Mouse (Mus musculus): ENCODE measurements around the gene Gdnf. TPM values are rescaled to one million over a fixed set of nuclear protein-coding genes. Genes with fewer than 3 reads are reported as not detected.

Gene Gdnf
- polyA plus RNA-seq, 1 experiment from 2014 or later, result 0.05 TPM

DNA sequence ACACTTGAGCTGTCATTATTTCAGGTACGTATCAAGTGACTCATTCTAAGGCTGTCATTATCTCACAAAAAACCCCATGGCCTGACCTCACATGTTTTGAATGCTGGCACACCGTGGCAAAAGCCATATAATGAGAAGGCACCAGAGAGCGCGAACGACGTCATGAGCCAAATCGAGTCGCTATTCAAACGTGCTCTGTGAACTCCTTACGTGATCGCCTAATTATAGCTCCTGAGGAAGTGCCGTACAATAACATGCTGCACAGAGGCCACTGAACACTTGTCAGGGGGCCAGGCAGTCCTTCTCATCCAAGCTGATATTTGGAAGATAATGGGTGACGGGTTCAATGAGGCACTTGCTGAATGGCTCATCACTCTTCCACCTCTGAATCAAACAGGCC lies 46.8 kb downstream of the Gdnf start:
- TF ChIP-seq CTCF (IDR thresholded peaks at IDR 0.05; ENCODE audit: low read depth), result no peak
- Histone ChIP-seq H3K9ac (no peak overlapping the region), H3K9me3 (ENCODE audit: low read depth, low read length) (no peaks in the 10 kb centered on the region), H3K4me1 (ENCODE audit: insufficient read depth) (no peaks in the 10 kb centered on the region), H3K4me2 (no peak overlapping the region), H3K4me3 (ENCODE audit: low read depth, low read length) (no peak overlapping the region), H3K27ac (ENCODE audit: low read depth) (no peak overlapping the region), H3K36me3 (ENCODE audit: insufficient read depth) (no peaks in the 10 kb centered on the region), H3K27me3 (ENCODE audit: insufficient read depth, low read length) (no peaks in the 10 kb centered on the region)
- DNase-seq (peak; percentile 42), ATAC-seq (ENCODE audit: insufficient read depth) (no peak)
- 74% methylated on average over 13 of the region's 13 CpGs for WGBS

DNA sequence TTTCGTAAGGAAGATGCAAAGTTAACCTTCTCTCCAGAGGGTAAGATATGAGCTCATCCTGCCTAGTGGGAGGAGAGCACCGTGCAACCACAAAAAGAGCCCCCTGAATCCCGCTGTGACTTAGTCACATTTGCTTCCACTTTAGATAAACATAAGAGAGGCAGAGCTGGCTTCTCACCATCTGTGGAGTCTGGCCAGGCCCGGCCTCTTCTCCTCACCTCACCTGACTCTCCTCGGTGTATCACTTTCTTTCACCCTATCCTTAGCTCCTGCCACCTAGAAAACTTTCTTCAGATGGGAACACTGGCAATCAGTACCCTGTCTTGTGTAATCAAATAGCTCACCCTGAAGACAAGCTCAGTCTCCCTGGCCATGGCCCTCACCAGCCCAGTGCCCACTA lies 48.2 kb downstream of the Gdnf start:
- no peaks in the 10 kb centered on the region for H3K4me1 ChIP-seq (ENCODE audit: insufficient read depth)
- no peaks in the 10 kb centered on the region for H3K9me3 ChIP-seq (ENCODE audit: low read depth, low read length)
- no peak overlapping the region for H3K4me3 ChIP-seq (ENCODE audit: low read depth, low read length)
- 63% methylated on average over 5 of the region's 5 CpGs for WGBS
- H3K36me3 ChIP-seq (ENCODE audit: insufficient read depth), result no peaks in the 10 kb centered on the region
- no peaks in the 10 kb centered on the region for H3K27me3 ChIP-seq (ENCODE audit: insufficient read depth, low read length)
- DNase-seq (no peak), ATAC-seq (ENCODE audit: insufficient read depth) (no peak)
- no peak overlapping the region for H3K4me2 ChIP-seq
- no peak overlapping the region for H3K9ac ChIP-seq
- no peak for TF ChIP-seq CTCF (IDR thresholded peaks at IDR 0.05; ENCODE audit: low read depth)
- no peak overlapping the region for H3K27ac ChIP-seq (ENCODE audit: low read depth)

DNA sequence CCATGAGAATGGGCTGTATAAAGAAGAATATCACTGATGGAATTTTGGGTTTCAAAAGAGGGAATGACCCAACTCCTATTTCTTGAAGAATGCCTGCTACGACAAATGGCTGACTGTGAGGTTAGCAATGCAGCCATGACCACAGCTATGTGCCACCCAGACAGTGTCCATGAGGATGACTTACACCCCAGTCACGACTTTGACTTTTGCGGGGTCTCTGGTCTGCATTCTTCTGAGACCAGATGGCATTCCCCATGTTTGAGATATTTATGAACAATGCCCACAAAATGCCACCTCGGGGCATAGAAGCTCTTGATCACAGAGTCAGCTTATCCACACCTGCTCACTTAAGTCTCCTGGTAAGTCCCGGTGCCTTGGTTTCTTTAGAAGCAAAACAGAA lies 52.2 kb downstream of the Gdnf start:
- H3K27ac ChIP-seq (ENCODE audit: low read depth), result no peak overlapping the region
- 89% methylated on average over 5 of the region's 5 CpGs for WGBS
- no peak overlapping the region for H3K4me3 ChIP-seq (ENCODE audit: low read depth, low read length)
- no peaks in the 10 kb centered on the region for H3K36me3 ChIP-seq (ENCODE audit: insufficient read depth)
- no peaks in the 10 kb centered on the region for H3K9me3 ChIP-seq (ENCODE audit: low read depth, low read length)
- H3K9ac ChIP-seq, result no peak overlapping the region
- H3K4me1 ChIP-seq (ENCODE audit: insufficient read depth), result no peaks in the 10 kb centered on the region
- ATAC-seq (ENCODE audit: insufficient read depth) (no peak), DNase-seq (no peak)
- H3K27me3 ChIP-seq (ENCODE audit: insufficient read depth, low read length), result no peaks in the 10 kb centered on the region
- H3K4me2 ChIP-seq, result no peak overlapping the region
- no peak for TF ChIP-seq CTCF (IDR thresholded peaks at IDR 0.05; ENCODE audit: low read depth)

DNA sequence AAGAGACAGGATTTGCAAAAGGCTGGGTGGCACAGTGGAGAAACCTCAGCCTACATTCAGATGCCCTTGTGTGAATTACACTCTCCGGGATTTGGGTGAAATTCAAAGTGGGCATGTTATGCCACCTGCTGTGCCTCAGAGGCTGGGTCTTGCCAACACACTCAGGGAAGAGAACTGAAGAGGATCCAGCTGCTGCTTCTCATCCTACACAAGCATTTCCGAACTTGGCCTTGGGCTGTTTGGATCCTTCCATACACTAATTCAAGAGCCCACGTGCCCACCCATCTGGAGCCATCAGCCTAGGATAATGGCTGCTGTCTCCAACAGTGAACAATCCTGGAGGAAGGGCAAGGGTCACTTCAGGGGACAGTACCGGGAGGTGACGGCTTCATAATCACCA lies 52.7 kb downstream of the Gdnf start:
- no peaks in the 10 kb centered on the region for H3K27me3 ChIP-seq (ENCODE audit: insufficient read depth, low read length)
- no peak for TF ChIP-seq CTCF (IDR thresholded peaks at IDR 0.05; ENCODE audit: low read depth)
- ATAC-seq (ENCODE audit: insufficient read depth), result no peak
- DNase-seq, result no peak
- no peaks in the 10 kb centered on the region for H3K4me1 ChIP-seq (ENCODE audit: insufficient read depth)
- no peak overlapping the region for H3K4me2 ChIP-seq
- H3K36me3 ChIP-seq (ENCODE audit: insufficient read depth), result no peaks in the 10 kb centered on the region
- H3K27ac ChIP-seq (ENCODE audit: low read depth), result no peak overlapping the region
- H3K9ac ChIP-seq, result no peak overlapping the region
- 59% methylated on average over 5 of the region's 5 CpGs for WGBS
- H3K9me3 ChIP-seq (ENCODE audit: low read depth, low read length), result no peaks in the 10 kb centered on the region
- H3K4me3 ChIP-seq (ENCODE audit: low read depth, low read length), result no peak overlapping the region

DNA sequence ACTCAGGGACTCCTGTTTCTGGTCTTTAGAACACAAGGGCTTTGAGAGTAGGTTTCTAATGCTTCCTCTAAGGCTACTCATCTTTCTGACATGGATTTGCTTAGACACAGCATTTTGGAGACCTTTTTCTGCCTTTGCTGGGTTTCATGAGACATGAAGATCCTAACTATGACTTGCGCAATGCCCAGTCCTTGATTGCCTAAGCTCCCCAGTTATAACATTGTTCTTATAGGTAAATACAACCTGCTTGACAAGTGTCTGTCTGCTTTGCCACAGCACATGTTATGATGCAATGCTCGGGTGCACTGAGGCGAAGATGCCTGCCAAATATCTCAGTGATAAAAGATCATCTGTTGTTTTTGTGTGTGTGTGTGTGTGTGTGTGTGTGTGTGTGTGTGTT lies 54.7 kb downstream of the Gdnf start:
- no peaks in the 10 kb centered on the region for H3K4me1 ChIP-seq (ENCODE audit: insufficient read depth)
- H3K4me2 ChIP-seq, result no peak overlapping the region
- H3K27ac ChIP-seq (ENCODE audit: low read depth), result no peak overlapping the region
- ATAC-seq (ENCODE audit: insufficient read depth) (no peak), DNase-seq (no peak)
- H3K9ac ChIP-seq, result no peak overlapping the region
- H3K36me3 ChIP-seq (ENCODE audit: insufficient read depth), result no peaks in the 10 kb centered on the region
- TF ChIP-seq CTCF (IDR thresholded peaks at IDR 0.05; ENCODE audit: low read depth), result no peak
- no peaks in the 10 kb centered on the region for H3K27me3 ChIP-seq (ENCODE audit: insufficient read depth, low read length)
- H3K9me3 ChIP-seq (ENCODE audit: low read depth, low read length), result no peaks in the 10 kb centered on the region
- no peak overlapping the region for H3K4me3 ChIP-seq (ENCODE audit: low read depth, low read length)
- 79% methylated on average over 3 of the region's 3 CpGs for WGBS

DNA sequence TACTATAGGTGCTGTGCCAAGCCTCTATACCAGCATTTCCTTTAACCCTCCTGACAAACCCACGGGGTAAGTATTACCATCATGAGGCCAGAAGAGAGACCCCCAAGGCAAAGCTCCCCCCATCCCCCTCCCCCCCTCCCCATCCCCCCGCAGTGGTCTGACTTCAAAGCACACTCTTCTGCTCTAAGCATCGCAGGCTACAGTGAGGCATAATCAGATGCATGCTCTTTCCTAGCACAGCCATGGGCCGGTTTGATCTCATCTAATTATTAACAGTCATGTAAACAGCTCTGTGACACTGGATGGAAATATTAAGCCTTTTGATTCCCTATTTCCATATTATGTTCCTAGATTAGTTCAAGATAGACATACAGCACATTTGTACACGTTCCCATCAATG lies 61.8 kb downstream of the Gdnf start:
- no peak overlapping the region for H3K9ac ChIP-seq
- no peaks in the 10 kb centered on the region for H3K27me3 ChIP-seq (ENCODE audit: insufficient read depth, low read length)
- DNase-seq (no peak), ATAC-seq (ENCODE audit: insufficient read depth) (no peak)
- WGBS, result 64% methylated on average over 5 of the region's 5 CpGs
- H3K4me2 ChIP-seq, result no peak overlapping the region
- H3K36me3 ChIP-seq (ENCODE audit: insufficient read depth), result no peaks in the 10 kb centered on the region
- H3K4me1 ChIP-seq (ENCODE audit: insufficient read depth), result no peaks in the 10 kb centered on the region
- no peak overlapping the region for H3K4me3 ChIP-seq (ENCODE audit: low read depth, low read length)
- H3K9me3 ChIP-seq (ENCODE audit: low read depth, low read length), result no peaks in the 10 kb centered on the region
- no peak for TF ChIP-seq CTCF (IDR thresholded peaks at IDR 0.05; ENCODE audit: low read depth)
- H3K27ac ChIP-seq (ENCODE audit: low read depth), result no peak overlapping the region

DNA sequence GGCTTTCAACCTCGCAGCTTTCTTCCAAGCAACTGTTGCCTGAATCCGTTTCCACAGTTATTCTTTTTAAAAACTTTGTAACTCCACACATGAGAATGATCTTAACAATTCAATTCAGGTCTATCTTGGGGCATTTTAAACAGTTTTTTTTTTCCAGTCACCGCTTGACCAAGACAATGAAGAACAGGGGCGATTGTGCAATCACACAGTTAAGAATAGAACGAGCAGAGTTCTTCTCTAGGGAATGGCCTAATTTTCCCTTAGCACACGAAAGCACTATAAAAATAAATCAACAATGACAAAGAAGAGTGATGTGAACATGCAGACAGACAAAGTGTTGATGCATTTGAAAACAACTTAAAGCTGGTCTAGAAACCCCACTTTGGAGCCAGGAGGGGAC lies 65.2 kb downstream of the Gdnf start:
- Histone ChIP-seq H3K4me1 (ENCODE audit: insufficient read depth) (no peaks in the 10 kb centered on the region), H3K36me3 (ENCODE audit: insufficient read depth) (no peaks in the 10 kb centered on the region), H3K27me3 (ENCODE audit: insufficient read depth, low read length) (no peaks in the 10 kb centered on the region), H3K4me2 (no peak overlapping the region), H3K9me3 (ENCODE audit: low read depth, low read length) (no peaks in the 10 kb centered on the region), H3K9ac (no peak overlapping the region), H3K4me3 (ENCODE audit: low read depth, low read length) (no peak overlapping the region), H3K27ac (ENCODE audit: low read depth) (no peak overlapping the region)
- TF ChIP-seq CTCF (IDR thresholded peaks at IDR 0.05; ENCODE audit: low read depth), result no peak
- DNase-seq, result no peak
- WGBS, result 67% methylated on average over 6 of the region's 6 CpGs
- no peak for ATAC-seq (ENCODE audit: insufficient read depth)
